Mouse (Mus musculus): Measurements from ENCODE around the gene Rrp15. TPM values are rescaled to one million over a fixed set of nuclear protein-coding genes. Genes with fewer than 3 reads are reported as not detected.

The Rrp15 gene
- polyA plus RNA-seq, 1 experiment from 2014 or later, result 25.9 TPM

Other genes with a start within 250 kb of the Rrp15 start
- 1.5 TPM in 2 replicates for gene Tgfb2, start 43.4 kb downstream of the Rrp15 start, polyA plus RNA-seq (2015; fragmentation: Nextera tagmentation; extraction: Ambion mirVana)
- gene D1Pas1, start 218.1 kb upstream of the Rrp15 start, polyA plus RNA-seq (2015; fragmentation: Nextera tagmentation; extraction: Ambion mirVana), result not detected in 2 replicates

All from liver, embryonic 15.5 days (tissue).